Mouse (Mus musculus): ENCODE results near the gene Sprr2f.

Sprr2f gene

GRCm38 (mm10) chr3:92364887-92365286, at the start of gene Sprr2f:
Gene Sprr2f (plus strand): TSS chr3:92365187.
- no peak for DNase-seq

DNA sequence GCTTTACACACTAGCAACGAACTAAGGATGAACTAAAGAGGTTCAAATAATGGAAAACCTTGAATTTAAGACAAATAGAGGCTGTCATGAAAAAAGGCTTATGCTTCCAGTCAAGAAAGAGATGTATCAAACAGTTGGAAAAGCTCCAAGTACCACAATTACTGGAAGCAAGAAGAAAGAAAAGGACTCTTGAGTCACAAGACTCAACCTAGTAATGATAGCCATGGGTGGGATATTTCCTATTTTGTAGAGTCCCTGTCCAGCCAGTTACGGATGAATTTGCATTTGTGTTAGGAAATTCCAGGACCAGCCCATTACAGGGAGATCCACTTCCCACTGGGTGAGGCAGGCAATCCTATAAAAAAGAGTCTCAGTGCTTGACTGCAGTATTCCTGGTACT, 48.7 kb upstream of the Sprr2f start, which contains the start of gene Sprr2b:
Gene Sprr2b (plus strand): TSS at position 301 of the 400 bp plus-strand sequence.
- no peak for DNase-seq

DNA sequence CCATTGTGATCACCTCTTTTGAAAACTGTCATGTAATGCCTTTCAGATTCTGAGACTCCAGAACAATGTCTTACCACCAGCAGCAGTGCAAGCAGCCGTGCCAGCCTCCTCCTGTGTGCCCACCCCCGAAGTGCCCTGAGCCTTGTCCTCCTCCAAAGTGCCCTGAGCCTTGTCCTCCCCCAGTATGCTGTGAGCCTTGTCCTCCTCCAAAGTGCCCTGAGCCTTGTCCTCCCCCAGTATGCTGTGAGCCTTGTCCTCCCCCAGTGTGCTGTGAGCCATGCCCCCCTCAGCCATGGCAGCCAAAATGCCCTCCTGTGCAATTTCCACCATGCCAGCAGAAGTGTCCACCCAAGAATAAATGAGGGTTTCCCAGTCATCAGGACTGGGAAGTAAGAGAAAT, 47.6 kb upstream of the Sprr2f start:
- no peak for DNase-seq

DNA sequence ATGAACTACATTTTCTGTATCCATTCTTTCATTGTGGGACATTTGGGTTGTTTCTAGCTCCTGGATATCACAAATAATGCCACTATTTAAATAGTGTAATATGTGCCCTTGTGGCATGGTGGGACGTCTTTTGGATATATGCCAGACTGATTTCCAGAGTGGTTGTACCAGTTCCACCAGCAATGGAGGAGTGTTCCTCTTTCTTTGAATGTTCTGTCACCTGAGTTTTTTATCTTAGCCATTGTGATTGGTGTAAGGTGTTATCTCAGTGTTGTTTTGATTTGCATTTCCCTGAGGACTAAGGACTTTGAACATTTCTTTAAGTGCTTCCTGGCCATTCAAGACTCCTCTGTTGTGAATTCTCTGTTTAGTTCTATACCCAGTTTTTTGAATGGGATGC, 28.7 kb upstream of the Sprr2f start:
- no peak for DNase-seq

DNA sequence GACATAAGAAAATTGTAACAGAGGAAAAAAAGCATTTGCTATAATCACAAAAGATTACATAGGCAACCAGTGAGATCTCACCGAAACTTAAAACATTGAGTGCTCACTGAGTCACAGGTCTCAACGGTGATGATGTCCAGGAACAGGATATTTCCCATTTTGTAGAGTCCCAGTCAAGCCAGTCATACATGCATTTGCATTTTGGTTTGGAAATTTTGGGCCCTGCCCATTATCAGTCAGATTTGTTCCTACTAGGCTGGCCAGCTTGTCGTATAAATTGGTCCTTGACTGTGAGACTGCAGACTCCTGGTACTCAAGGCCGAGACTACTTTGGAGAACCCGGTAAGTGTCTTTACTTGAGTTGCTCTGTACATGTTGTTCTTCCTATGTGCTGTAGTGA, 26.1 kb upstream of the Sprr2f start, which contains the start of gene Sprr2d:
Gene Sprr2d (plus strand): TSS at position 301 of the 400 bp plus-strand sequence.
- no peak for DNase-seq

- no peak for DNase-seq
Measured at GRCm38 (mm10) chr3:92351843-92352242, 13.1 kb upstream of the Sprr2f start, which contains the start of gene Sprr2e. Gene Sprr2e (plus strand): TSS chr3:92352143.

DNA sequence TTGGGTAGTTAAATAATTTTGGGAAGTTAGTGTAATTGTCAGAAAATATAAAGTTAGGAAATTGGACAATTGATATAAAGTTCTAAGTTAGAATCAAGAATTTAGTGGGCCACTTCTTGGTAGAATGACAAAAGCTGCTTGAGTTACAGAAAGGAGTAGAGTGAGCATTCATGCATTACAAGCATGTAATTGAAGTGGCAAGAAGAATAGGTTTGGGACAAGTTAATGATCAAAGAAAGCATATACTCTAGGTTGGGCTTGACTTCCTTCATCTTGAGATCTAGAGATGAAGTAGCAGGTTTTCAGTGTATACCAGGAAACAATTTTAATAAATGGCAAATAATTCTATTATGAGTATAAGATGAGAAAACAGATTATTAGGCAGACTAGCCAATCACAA, 3.4 kb upstream of the Sprr2f start:
- no peak for DNase-seq

GRCm38 (mm10) chr3:92373613-92374012, 8.6 kb downstream of the Sprr2f start:
- no peak for DNase-seq

DNA sequence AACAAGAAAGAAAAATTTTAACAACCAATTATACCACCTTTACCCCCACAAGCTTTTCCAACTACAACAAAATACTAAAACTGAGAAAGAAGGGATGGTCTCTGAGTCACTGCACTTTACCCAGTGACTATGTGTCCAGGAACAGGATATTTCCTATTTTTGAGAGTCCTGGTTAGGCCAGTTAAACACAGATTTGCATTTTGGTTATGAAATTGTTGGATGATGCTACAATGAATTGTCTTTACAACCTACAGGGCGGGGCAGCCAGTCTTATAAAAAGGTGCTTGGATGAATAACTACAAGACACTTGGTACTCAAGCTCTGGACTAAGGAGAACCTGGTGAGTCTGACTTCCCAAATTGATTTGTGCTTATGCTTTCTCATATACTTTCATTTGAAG, 20.4 kb downstream of the Sprr2f start, which contains the start of gene Sprr2h:
Gene Sprr2h (plus strand): TSS at position 301 of the 400 bp plus-strand sequence.
- DNase-seq: no peak

GRCm38 (mm10) chr3:92394301-92394700, 29.3 kb downstream of the Sprr2f start:
- DNase-seq: no peak

DNA sequence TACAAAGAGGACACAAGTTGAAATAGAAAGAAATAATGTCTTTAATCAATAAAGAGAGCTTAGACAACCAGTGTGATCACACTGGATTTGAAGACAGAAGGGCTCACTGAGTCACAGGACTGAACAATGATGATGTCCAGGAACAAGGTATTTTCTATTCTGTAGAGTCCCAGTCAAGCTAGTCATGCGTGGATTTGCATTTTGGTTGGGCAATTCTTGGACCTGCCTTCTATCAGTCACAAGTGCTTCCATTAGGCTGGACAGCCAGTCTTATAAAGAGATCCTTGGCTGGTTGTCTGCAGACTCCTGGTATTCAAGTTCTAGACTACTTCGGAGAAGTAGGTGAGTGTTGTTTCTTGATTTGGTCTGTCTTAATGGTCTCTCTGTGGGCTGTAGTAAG, 42.7 kb downstream of the Sprr2f start, which contains the start of gene Sprr2i:
Gene Sprr2i (plus strand): TSS at position 301 of the 400 bp plus-strand sequence.
- DNase-seq: no peak

Measured in lung, postnatal 4 days (tissue).